Mouse (Mus musculus) frontal cortex, postnatal 25 days (tissue): Measurements from ENCODE around the gene Mamdc4.

Experiments used
- DNase-seq, 2 experiments: peaks; one replicate each; pipeline ENCODE4 v3.0.0; 2022; ENCODE audit warnings: low spot score in 2 of 2

The Mamdc4 gene

DNA sequence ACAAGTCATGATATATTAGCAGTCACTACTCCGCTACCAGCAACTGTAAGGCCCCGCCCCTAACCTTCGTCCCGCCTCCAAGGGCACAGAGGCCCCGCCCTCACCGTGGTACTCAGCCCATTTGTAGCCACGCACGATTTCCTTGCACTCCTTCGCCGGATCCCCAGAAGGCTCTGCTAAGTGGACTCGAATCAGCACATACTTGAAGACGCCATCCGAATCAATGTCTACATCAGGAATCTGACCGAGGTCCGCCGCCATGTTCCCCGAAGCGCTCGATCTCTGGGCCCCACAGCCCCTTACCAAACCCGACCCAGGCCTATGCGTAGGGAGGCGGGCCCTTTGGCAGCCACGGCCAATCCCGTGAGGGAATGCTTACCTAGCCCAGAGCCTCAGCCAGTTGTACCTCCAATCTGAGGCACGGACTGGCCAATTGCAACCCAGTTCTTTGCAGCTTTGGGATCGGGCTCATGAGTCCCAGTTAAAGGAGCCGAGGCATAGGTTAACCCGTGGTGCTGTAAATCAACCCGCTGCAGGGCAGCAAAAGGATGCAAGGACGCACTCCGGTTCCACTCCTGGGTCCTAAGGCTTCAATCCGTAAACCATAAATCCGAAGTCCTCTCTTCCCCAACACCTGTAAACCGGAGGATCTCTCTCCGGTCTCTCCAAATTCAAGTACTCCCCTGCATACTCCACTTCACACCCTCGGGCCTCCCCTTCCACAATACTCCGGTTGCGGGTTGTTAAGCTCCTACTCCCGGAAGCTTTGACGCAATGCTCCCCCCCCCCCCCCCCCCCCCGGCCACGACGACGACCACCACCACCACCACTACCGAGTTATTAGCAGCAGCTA, at the start of gene Mamdc4, which contains the start of gene Phpt1:
Mamdc4 (minus strand) TSS at position 267 of the 853 bp plus-strand sequence.
Phpt1 (minus strand) TSS at position 646 of the 853 bp plus-strand sequence.
- DNase-seq, result peak; percentile 92 to 94

DNA sequence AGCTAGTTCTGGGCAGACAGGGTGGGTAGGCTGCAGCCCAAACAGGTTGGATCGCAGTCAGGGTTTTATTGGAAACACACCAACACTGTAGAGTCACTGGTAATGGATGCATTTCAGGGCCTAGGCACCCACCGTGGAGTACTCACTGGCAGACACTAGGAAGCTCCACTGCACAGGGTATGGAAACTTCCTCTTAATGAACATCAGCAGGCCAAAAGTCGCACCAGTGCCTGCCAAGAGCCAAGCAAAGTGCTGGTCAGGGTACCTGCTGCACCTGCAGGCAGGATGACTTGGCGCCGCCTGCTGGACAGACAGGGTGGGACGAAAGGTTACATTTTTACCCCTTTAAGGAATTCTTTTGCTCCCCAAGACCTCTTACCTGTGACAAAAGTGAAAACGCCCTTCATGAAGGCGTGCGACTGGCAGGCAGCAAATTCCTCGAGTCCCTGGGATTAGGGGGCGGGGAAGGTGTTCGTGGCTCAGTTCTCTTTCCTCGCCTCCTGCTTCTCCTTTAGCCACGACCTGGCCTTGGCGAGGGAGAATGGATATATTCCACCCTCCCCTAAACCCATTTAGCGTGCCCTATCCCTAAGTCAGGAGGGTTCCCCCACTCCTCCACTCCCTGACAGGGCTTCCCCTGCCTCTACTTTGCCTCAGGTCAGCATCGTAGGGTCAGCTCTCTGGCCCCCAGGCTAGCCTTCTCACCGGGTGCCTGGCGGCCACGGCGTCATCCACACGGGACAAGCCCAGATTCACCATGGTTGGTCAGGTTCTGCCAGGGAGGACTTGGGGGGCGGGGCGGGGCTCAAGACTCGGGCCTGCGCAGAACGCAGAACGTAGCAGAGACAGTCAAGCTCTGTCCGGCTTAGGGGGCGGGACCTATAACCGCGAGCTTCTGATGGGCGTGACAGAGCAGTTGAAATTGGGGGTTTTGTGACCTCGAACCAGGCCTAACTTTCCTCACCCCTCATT, 46.9 kb upstream of the Mamdc4 start, which contains the start of gene Tmem141:
Tmem141 (minus strand) TSS at position 777 of the 972 bp plus-strand sequence.
- DNase-seq, result peak; percentile 67 to 74

DNA sequence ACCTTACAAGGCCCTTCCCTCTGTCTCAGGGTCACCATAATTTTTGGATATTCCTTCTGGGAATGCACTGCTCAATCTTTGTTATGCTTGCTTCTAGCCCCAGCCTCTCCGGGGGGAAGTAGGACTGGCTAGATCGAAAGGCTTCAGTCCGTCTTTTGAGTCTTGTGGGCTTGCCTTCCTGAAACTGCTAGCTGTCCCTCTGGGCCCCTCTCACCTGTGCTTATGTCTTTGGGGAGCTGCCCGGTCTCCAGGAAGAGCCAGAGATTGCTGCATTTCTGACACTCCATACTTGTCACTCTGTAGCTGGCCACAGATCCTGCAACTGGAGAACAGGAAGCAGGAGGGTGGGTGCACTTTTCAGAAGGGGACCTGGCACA, 46.2 kb upstream of the Mamdc4 start:
- no peak for DNase-seq

DNA sequence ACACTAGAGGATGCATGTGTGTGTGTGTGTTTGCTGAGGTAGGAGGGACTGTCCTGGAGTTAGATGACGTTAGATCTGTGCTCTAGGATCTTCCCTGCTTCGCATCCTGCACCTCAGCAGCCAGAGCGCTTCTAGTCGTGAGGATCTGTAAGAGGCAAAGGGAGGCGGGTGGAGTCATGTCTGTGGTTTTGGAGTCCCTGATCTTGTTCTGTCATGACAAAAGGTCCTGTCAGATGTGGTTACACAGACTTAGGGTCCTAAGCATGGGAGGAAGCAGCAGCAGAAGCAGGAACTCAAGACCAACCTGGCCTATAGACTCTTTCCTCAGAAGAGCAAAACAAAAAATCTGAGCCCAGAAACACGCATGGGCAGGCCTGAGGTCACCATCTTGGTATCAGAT, 45.7 kb upstream of the Mamdc4 start:
- DNase-seq, result no peak

DNA sequence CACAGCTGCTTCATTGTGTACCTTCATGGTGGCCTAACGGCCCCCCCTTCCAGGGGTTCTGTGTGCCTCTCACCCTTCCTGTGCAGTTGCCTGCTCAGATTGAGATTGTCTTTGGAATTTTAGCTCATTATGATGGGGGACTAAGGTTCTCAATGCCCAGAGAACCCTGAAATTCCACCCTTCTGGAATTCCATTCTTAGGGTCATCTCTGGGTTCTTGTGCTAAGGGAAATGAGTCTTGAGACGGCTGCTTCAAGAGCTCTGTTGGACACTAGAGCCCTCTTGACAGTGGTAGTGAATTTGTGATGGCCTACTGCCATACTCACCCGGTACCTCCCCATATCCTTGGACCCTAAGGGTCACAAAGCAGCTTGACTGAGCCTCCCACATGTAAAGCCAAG, 42.9 kb upstream of the Mamdc4 start, which contains the start of gene Ccdc183:
Ccdc183 (minus strand) TSS at position 101 of the 400 bp plus-strand sequence.
- no peak for DNase-seq

DNA sequence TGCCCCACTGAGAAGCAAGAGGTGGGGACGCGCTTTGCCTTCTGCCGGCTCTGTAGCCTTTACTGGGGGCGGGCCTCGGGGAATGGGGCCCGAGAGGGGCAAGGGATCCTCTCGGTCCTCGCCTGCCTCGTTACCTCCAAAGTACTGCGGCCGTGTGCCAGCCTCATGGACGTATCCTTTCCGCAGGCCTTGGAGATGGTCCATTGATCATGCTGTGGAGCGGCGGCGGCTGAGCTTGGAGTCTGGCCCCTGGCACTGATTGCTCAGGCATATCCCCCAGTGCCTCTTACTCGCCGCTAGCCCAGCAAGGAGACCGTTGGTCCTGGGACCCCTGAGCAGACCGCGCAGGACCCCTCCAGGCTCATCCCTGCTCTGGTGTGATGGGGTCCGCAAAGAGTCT, 41.8 kb upstream of the Mamdc4 start:
- DNase-seq, result no peak

DNA sequence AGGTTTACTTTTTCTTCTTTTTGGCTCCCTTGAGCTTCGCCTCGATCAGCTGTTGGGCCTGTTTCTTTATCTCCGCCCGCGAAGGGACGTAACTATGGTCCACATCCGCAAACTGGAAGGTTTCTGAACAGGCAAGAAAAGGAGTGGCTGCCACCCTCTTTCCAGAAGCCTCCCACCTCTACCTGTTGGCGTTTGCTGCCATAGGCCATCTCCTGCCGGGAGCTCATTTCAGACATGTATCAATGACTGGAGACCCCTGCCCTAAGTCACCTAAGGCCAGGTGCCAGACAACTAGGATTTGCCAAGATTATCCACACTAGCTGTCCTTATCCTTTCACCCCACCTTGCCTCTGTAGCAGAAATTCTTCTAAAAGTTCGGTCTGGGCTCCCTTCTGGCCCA, 34.0 kb upstream of the Mamdc4 start:
- DNase-seq, result no peak

DNA sequence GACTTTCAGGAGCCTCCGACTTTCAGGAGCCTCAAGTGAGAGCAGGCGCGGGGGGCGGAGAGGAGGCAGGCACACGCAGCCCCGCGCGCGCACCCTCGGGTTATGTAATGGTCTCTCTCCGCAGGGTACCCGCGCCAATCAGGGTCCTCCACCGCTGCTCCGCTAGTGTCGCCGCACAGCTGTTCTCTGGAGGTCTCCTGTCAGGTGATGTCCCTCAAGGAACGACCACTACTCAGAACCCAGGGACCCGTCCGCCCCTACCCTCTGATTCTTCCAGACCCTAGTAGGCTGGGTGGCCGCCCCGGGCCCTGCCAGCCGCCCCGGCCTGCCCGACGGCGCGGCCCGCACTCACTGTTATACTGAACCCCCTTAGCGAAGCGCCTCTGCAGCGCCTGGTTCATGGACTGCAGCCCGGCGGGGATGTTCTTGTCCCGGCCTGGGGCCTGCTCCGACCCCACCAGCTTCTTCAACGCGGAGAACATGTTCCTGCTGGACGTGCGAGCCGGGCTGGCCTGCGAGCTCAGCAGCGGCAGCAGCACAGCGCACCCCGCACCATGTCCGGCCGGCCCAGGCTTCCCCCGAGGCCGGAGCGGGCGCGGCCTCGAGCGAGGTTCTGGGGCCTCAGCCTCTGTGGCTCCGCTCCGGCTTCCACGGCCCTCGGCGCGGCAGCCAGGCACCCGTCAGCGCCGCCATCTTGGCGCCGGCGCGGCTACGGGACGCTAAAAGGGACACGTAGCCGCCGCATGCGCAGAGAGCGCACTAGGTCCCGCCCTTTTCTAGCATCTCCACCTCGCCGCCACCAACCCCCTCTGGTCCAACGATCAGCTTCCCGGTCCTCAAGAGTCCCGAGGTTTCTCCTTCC, 33.3 kb upstream of the Mamdc4 start, which contains the start of gene Rabl6:
Rabl6 (minus strand) TSS at position 761 of the 862 bp plus-strand sequence.
- peak; percentile 83 to 84 for DNase-seq

DNA sequence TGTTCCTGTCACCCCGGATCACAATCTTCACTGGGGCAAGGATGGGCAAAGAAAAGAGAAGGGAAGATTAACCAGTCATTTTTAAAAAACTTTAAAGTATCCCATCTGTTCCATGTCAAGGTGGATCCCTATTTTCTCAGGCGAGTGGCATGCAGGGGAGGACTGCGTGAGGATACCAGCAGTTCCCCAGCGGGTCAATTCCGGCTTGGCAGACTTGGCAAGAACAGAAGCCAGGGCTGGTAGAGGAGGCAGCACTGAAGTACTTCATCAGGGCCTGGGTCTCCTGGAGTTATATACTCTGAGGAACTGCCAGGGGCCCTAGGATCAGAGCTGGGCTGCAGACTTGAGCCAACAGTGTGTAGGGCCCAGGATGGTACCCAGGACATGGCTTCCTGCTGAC, 27.9 kb upstream of the Mamdc4 start:
- DNase-seq, result no peak

DNA sequence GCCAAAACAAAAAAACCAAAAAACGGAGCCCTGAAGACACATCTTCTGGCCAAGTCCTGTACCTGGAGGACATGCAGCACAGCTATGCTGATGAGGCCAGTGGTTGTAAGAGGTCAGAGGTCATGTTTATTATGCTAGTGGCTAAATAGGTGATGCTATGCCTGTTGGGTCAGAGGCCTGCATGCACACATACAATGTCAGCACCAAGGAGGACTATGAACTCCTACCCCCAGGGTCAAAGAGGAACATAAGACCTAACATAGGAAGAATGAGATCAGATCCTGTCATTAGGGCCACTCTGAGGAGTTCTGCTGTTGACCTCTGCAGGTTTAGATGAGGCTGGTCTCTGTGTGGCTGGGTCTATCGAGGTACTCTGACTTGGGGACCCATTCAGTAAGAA, 25.4 kb upstream of the Mamdc4 start:
- DNase-seq, result no peak

DNA sequence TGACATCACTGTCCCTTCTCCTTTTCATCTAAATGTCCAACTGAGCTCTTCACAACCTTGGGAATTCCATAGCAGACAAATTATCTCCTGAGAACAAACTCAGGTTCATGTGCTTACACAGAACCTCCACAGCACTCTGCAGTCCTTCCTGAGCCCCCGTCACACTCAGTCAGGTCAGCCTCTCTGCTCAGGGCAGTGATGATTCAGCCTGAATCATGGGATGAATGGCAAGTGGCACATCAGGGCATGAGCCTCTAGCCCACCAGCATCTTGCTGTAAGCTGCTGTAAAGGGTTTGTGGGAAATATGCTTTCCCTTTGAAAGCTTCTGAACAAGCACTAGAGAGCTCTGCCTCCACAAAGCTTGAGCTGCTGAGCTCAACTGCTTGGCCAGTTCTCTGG, 24.1 kb upstream of the Mamdc4 start:
- DNase-seq, result no peak

DNA sequence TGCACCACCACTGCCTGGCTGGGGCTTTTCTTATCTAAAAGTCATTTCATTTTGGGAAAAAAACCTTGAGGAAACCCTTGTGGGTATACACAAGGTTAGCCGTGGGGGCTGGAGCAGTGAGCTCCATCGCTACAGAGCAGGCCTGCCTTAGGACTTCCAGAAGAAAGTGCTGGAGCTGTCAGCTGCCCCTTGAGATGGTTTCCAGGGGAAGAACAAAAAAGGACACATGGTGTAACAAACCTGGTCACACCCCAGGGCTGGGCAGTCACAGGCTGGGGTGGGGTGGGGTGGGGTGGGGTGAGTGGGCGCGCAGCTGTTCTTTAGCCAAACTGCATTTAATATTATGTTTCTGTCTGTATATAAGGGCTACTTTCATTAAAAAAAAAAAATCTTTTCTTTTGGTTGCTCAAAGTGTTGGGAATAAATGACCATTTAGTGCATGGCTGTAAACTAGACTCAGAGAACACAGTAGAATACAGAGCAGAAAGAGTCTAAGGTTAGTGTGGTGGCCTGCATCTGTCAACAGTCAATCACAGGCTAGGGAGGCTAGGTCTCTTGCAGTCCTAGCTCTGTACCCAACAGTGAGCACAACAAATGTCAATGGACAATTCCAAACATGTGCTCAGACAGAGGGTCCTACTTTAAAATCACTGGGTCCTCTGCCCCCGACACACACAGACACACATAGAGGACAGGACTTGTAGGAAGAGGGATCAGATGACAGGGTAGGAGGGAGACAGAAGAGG, 22.3 kb upstream of the Mamdc4 start:
- no peak for DNase-seq

DNA sequence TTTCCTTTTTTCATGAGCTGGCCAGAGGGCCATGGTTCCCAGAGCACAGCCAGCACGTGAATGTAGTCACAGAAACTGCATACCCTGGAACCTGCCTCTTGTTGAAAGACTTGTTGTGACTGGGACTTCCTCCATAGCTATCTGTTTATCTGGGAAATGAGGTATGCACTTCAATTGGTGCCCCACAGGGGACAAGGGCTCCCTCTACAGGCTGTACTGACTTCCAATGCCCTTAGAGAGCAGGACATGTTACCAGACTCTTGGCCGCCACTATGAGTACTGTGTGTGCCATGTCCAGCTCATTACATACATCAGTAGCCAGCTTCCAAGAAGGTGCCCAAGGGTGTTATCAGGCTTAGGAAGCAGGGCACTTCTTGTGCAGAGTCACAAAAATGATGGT, 17.2 kb upstream of the Mamdc4 start:
- no peak for DNase-seq

DNA sequence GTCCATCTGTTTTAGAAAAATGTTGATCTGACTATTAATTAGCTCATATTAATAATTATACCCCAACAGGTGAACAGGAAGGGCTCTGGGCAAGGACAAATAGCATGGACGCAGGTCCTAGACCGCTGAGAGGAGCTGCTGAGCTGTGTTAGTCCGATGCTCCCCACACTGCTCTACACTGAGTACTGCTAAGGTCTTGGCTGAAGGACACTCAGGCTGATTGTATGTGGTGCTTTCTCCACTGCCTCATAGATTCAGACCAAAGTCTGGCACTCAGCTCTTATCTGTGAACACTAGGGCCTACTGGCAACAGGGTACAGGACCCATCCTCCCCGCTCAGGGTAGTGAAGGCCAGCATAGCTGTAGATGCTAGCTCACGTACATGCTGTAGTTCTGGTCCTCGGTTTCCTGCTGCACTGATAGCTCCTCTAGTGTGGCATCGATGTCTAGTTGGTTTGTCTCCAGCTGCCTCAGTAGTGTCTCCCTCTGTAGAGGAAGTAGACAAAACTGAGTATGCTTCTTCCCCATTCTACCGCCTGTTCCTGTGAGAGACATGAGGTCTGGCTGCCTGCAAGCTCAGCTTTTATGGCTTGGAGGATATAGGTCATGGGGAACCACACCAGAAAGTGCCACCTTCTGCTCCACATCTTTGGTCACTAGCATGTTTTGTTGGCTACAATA, 13.7 kb upstream of the Mamdc4 start:
- no peak for DNase-seq

DNA sequence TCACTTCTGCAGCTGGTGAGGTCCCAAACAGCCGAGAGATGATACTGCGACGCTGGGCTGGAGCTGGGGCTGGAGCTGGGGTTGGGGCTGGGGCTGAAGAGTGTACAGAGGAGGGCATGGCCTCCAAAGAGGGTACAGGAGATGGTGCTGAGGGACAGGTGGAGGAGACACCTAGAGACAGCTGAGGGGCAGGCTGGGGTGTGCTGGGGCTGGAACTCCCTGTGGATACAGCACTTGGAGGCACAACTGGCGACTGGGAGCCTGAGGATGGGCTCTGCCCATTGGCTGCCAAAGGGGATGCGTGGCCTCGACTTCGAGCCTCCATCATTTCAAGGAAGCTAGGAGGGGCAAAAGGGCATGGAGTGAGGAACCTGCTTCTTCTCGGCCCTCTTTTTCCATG, 12.6 kb upstream of the Mamdc4 start:
- no peak for DNase-seq

DNA sequence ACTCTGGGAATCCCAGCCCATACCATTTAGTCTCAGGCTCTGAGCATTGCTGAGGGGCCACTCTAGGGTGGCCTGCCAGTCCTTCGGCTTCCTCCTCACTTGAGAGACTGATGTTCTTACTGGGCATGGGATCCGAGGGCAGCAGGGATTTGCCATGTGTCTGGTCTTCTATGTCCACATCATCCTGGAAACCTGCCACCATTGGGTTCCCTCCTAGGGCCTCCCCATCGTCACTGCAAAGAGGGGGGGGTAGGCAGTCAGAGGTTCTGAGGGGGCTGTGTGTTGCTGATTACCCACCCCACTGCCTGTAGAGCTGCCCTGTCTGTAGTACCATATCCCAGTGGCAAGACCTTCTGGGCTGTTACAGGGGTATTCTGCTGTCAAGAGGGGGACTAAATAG, 11.0 kb upstream of the Mamdc4 start:
- no peak for DNase-seq

DNA sequence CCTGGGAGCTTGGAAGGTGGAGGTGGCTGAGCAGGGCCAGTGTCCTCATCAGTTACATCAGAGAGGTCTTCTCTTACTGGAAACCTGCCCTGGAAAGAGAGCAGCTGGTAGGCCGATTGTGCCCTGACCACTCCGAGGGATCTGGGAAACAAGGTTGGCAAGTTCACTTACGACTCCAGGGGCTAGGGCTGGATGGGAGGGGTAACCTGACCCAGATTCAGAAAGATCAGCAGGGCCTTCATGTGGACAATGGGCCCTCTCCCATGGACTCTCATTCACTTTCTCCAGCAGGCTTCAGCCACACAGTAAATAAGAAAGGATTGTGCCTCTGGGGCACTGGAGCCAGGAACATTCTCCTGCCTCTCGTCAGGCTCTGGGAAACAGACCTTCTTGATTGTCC, 10.2 kb upstream of the Mamdc4 start:
- no peak for DNase-seq

DNA sequence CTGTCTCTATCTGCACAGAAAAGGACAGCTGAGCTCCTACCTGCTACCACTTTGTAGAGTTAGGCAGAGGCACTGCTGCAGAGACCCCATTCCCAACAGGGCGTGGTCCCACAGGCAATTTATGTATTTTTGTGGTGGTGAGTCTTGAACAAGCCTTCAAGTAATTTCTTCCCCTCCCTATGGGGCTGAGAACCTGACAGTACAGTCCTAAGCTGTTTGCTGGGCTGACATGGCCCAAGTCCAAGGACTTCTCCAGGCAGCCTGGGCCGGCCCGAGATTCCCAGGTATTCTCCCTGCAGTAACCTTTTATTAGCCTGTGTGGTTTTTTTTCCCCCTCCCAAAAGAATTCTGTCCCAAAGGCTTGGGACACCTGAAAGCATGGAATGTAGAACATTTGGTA, 9.5 kb upstream of the Mamdc4 start:
- DNase-seq, result no peak

DNA sequence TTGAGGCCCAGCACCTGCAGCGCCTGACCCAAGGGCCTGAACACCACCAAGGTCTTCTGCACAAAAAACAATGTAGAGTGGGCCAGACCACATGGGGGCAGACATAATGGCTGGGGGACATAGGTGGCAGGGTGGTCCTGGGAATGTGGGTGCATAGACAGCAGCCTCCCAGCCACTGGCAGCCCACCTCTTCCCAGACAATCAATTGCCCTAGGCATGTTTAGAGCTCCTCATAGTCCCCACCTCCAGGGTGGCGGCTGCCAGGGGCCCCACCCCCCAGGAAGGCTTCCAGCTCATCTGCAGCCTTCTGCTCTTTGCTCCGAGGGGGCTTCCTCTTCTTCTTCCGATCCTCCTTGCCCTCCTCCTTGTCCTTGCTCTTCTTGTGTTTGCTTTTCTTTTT, 8.9 kb upstream of the Mamdc4 start:
- no peak for DNase-seq

DNA sequence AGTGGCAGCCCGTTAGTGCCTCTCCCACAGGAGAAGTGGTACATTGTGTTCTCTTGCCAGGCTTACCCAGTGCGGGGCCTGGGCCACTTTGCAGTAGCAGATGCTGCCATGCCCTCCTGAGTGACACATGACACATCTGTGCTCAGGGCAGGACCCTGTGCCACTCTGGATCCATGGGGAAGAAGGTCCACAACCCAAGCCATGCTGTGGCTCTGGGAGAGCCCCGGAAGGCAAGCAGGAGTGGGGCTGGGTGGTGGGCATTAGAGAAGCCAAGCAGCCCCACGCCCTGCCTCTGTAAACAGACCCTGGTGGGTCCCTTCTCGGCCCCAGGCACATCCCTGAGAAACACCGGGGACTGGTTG, 8.5 kb upstream of the Mamdc4 start:
- peak in 1 of 2 experiments; percentile 19 for DNase-seq
